Mouse (Mus musculus): ENCODE results near the gene Lonp2. TPM values are rescaled to one million over a fixed set of nuclear protein-coding genes. Genes with fewer than 3 reads are reported as not detected.

Lonp2 gene
- polyA plus RNA-seq, 1 experiment: 41.9 TPM

DNA sequence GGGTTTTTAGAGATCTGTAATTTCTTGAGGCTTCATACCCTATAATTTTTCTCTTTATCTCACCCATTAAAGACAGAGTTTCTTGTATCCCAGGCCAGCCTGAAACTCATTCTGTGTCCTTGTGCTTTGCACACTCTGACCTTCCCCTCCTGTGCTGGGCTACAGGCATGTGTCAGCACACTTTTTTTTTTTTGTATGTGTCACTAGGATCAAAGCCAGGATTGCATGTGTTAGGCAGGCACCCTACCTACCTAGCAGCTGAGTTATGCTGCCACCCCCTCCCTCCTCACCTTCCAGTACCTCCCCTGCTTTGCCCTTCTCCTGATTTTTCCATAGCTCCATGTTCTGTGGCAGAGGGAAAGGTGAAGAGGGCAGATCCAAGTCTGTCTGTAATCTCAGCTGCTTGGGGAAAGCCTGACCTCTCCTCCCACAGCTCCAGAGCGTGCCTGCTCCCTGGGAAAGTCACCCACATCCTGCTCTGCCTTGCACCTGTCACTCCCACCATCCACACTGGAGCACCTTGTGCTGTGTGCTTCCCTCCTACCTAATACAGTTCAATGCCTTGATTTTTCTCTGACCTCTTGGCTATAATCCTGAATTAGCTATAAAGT, 75.1 kb downstream of the Lonp2 start:
- Histone ChIP-seq H3K4me3 (ENCODE audit: insufficient read depth, low read length) (no peak overlapping the region), H3K27ac (ENCODE audit: insufficient read depth, low read length) (no peak overlapping the region), H3K4me1 (ENCODE audit: control insufficient read depth, insufficient read depth, low read length) (no peaks in the 10 kb centered on the region)
- TF ChIP-seq POLR2A (IDR thresholded peaks at IDR 0.05; ENCODE audit: low read depth, low read length) (no peak), CTCF (IDR thresholded peaks at IDR 0.05; ENCODE audit: borderline replicate concordance, insufficient read depth, low read length) (no peak)

DNA sequence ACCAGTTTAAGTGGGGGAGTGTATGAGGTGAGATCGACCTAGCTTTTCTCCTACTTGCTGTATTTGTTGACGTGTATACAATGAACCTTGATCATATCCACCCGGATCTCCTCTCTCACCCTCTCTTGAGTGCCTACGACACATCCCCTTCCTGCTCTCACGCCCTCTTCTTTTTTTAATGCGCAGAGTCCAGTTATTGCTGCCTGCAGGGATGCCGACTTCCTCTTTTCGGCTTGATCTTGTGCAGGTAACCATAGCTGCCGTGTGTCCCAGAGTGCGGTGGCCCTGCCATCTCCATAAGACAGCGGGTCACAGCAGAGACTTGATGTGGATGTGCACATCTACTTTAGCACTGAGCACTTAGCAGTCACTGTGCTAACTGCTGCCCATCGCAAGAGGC, 75.6 kb downstream of the Lonp2 start:
- TF ChIP-seq CTCF (IDR thresholded peaks at IDR 0.05; ENCODE audit: borderline replicate concordance, insufficient read depth, low read length) (no peak), POLR2A (IDR thresholded peaks at IDR 0.05; ENCODE audit: low read depth, low read length) (no peak)
- no peak overlapping the region for H3K27ac ChIP-seq (ENCODE audit: insufficient read depth, low read length)

DNA sequence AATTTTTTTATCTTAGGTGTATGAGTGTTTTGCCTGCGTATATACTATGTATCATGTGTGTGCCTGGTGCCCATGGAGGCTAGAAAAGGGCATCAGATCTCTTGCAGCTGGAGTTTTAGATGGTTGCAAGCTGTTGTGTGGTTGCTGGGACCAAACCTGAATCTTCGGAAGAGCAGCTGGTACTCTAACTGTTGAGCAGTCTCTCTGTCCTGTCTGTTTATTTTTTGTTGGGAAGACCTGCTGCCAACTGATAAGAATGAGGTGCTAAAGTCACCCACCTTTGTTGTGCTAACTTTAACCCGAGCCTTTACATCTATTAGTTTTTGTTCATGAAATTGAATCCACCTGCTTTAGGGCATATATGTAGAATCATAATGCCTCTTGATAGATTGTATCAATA, 78.6 kb downstream of the Lonp2 start:
- TF ChIP-seq CTCF (IDR thresholded peaks at IDR 0.05; ENCODE audit: borderline replicate concordance, insufficient read depth, low read length) (no peak), POLR2A (IDR thresholded peaks at IDR 0.05; ENCODE audit: low read depth, low read length) (no peak)
- no peak overlapping the region for H3K4me3 ChIP-seq (ENCODE audit: insufficient read depth, low read length)
- no peak overlapping the region for H3K27ac ChIP-seq (ENCODE audit: insufficient read depth, low read length)
- H3K4me1 ChIP-seq (ENCODE audit: control insufficient read depth, insufficient read depth, low read length): no peaks in the 10 kb centered on the region

More for the DNA sequence above, 75.6 kb downstream of the Lonp2 start:
- Histone ChIP-seq H3K4me3 (ENCODE audit: insufficient read depth, low read length) (no peak overlapping the region), H3K4me1 (ENCODE audit: control insufficient read depth, insufficient read depth, low read length) (no peaks in the 10 kb centered on the region)

DNA sequence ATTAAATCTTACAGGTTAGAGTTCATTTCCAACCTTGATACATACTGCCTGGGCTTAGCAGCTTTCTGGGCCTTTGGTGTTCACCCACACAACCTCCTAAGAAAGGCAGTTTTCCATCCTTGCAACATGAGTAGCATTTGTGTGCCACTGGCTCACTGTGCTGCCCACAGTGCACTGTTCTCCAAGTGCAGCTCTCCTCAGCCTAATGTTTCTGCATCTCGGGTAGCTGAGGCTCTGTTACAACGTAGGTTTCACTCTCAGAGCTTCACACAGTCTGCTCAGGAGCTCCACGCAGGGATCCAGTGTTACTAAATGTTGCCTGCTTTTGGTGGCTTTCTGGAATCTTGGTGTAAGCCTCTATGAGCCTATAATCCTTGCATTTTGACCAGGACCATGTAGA, 81.5 kb downstream of the Lonp2 start:
- H3K27ac ChIP-seq (ENCODE audit: insufficient read depth, low read length): no peak overlapping the region
- TF ChIP-seq POLR2A (IDR thresholded peaks at IDR 0.05; ENCODE audit: low read depth, low read length) (no peak), CTCF (IDR thresholded peaks at IDR 0.05; ENCODE audit: borderline replicate concordance, insufficient read depth, low read length) (no peak)

DNA sequence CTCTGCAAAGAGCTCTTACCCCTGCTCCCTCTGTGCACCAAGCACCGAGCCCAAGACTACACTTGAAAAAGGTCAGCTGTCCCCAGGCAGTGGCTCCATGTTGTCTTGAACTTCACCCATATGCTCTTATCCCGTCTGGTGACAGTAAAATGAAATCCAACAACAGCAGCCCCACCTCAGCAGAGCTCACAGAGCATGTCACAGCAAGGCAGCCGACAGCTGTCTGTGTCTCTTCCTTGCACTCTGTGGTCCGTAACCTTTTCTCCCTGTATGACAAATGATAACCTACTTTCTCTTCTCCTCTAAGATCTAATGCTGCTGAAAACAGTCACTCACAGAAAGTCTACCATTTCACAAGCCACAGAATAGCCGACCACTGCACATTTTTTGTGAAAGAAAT, 82.9 kb downstream of the Lonp2 start:
- Histone ChIP-seq H3K4me1 (ENCODE audit: control insufficient read depth, insufficient read depth, low read length) (no peaks in the 10 kb centered on the region), H3K4me3 (ENCODE audit: insufficient read depth, low read length) (no peak overlapping the region), H3K27ac (ENCODE audit: insufficient read depth, low read length) (no peak overlapping the region)
- TF ChIP-seq POLR2A (IDR thresholded peaks at IDR 0.05; ENCODE audit: low read depth, low read length): no peak
- TF ChIP-seq CTCF (IDR thresholded peaks at IDR 0.05; ENCODE audit: borderline replicate concordance, insufficient read depth, low read length): no peak

More for the DNA sequence above, 81.5 kb downstream of the Lonp2 start:
- no peak overlapping the region for H3K4me3 ChIP-seq (ENCODE audit: insufficient read depth, low read length)
- no peaks in the 10 kb centered on the region for H3K4me1 ChIP-seq (ENCODE audit: control insufficient read depth, insufficient read depth, low read length)

DNA sequence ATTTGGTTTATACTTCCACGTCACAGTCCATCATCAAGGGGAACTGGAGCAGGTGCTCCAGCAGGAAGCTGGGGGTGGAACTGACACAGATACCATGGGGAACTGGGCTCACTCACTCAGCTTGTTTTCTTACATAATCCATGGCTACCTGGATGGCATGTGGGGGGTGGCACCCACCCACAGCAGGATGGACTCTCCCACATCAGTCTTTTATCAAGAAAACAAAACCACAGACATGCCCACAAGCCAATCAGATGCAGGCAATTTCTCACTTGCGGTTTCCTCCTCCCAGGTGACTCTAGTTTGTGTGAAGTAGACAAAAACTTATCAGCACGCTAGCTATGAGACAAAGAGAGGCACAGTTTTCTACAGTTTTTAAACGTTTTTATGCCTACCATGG, 84.0 kb downstream of the Lonp2 start:
- Histone ChIP-seq H3K4me3 (ENCODE audit: insufficient read depth, low read length) (no peak overlapping the region), H3K4me1 (ENCODE audit: control insufficient read depth, insufficient read depth, low read length) (no peaks in the 10 kb centered on the region), H3K27ac (ENCODE audit: insufficient read depth, low read length) (no peak overlapping the region)
- no peak for TF ChIP-seq POLR2A (IDR thresholded peaks at IDR 0.05; ENCODE audit: low read depth, low read length)
- TF ChIP-seq CTCF (IDR thresholded peaks at IDR 0.05; ENCODE audit: borderline replicate concordance, insufficient read depth, low read length): no peak

DNA sequence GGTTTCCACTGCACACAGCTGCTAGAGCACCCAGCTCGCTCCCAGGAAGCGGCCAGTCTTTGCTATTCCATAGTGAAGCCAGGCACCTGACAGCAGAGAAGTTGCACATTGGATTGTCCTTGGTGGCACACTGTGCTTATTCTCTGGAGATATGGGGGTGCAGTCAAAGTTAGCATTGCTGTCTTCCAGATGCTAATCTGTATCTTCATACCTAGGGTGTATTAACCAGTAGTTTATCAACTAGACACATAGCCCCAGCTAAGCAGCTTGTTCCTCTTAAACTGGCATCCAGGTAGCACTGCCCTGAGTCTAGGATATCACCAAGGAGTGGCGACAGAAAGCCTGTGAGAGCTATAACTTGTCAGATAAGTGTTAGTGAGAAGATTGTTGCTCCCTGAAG, 88.8 kb downstream of the Lonp2 start:
- Histone ChIP-seq H3K4me1 (ENCODE audit: control insufficient read depth, insufficient read depth, low read length) (no peaks in the 10 kb centered on the region), H3K27ac (ENCODE audit: insufficient read depth, low read length) (no peak overlapping the region), H3K4me3 (ENCODE audit: insufficient read depth, low read length) (no peak overlapping the region)
- TF ChIP-seq POLR2A (IDR thresholded peaks at IDR 0.05; ENCODE audit: low read depth, low read length): no peak
- TF ChIP-seq CTCF (IDR thresholded peaks at IDR 0.05; ENCODE audit: borderline replicate concordance, insufficient read depth, low read length): no peak

DNA sequence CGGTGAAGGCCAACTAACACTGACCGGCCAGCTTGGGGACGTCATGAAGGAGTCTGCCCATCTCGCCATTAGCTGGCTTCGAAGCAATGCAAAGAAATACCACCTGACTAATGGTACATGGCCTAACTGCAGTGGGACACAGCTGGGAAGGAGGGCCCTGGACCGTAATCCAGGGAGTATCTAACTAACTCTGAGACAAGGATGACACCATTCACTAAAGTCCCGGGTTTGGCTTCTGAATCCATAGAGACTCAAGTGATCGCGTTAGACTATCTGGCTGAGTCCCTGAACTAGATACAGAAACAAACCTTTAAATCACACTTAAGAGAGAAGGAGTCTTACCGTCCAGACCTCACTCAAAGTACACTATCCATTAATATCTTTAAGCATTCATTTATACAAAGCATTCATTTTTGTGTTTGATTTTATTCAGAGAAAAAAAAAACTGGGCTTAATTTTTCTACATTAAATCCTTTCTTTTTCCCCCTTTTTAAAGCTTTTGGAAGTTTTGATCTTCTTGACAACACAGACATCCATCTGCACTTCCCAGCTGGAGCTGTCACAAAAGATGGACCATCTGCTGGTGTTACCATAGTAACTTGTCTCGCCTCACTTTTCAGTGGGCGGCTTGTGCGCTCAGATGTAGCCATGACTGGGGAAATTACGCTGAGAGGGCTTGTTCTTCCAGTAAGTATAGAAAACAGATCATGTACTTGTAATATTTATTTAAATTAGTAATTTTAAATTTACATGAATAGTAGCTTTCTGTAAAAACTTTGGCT, 89.8 kb downstream of the Lonp2 start:
- TF ChIP-seq POLR2A (IDR thresholded peaks at IDR 0.05; ENCODE audit: low read depth, low read length) (no peak), CTCF (IDR thresholded peaks at IDR 0.05; ENCODE audit: borderline replicate concordance, insufficient read depth, low read length) (no peak)
- H3K4me1 ChIP-seq (ENCODE audit: control insufficient read depth, insufficient read depth, low read length): no peaks in the 10 kb centered on the region
- no peak overlapping the region for H3K27ac ChIP-seq (ENCODE audit: insufficient read depth, low read length)
- H3K4me3 ChIP-seq (ENCODE audit: insufficient read depth, low read length): no peak overlapping the region

DNA sequence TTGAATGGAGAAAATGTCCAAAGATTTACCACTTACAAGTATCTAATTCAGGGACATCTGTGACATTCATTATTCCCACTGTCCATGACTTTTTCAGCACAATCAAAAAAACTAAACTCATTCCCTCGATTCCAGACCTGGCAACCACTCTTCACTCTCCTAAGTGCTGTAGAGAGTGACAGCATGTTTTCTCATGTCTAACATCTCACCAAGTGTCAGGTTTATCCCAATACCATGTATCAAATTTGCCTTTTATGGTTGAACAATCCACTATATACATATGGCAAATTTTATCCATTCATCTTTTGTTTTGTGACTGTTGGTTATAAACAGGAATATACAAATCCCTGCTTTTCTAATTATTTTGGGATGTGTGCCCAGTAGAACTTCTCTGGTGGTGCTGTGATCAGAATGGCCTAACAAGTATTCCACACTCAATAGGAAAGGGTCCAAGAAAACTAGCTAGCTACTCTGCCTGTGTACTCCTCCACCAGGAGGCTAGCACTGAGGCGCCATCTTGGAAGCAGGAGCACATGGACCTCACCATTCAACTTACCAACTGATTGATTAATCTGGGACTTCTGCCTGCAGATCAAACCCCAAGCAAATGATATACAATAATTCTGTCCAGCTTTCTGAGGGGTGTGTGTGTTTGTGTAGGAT, 94.6 kb downstream of the Lonp2 start:
- Histone ChIP-seq H3K4me1 (ENCODE audit: control insufficient read depth, insufficient read depth, low read length) (no peaks in the 10 kb centered on the region), H3K4me3 (ENCODE audit: insufficient read depth, low read length) (no peak overlapping the region), H3K27ac (ENCODE audit: insufficient read depth, low read length) (no peak overlapping the region)
- no peak for TF ChIP-seq POLR2A (IDR thresholded peaks at IDR 0.05; ENCODE audit: low read depth, low read length)
- TF ChIP-seq CTCF (IDR thresholded peaks at IDR 0.05; ENCODE audit: borderline replicate concordance, insufficient read depth, low read length): no peak

DNA sequence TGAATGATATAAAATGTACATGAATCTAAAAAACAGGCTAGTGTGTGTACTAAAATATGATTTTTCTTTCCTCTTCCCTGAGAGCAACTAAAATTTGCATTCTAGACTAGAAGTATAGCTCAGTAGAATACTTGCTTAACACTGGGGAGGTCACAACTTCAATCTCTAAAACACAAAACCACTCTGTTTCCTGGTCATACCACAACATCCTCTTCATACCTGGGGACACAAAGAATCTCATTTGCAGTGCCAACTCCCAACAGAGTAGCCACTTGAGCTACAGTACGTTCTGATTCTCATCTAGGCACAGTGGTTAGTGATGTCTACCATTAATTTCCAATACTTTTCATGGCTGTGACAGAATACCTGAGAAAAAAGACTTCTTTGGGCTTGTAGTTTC, 95.5 kb downstream of the Lonp2 start:
- Histone ChIP-seq H3K27ac (ENCODE audit: insufficient read depth, low read length) (no peak overlapping the region), H3K4me3 (ENCODE audit: insufficient read depth, low read length) (no peak overlapping the region), H3K4me1 (ENCODE audit: control insufficient read depth, insufficient read depth, low read length) (no peaks in the 10 kb centered on the region)
- TF ChIP-seq CTCF (IDR thresholded peaks at IDR 0.05; ENCODE audit: borderline replicate concordance, insufficient read depth, low read length) (no peak), POLR2A (IDR thresholded peaks at IDR 0.05; ENCODE audit: low read depth, low read length) (no peak)

Measured in embryonic fibroblast, embryonic 13.5 days (primary cell).